Mouse (Mus musculus): ENCODE data around the gene Prss40.

The Prss40 gene

DNA sequence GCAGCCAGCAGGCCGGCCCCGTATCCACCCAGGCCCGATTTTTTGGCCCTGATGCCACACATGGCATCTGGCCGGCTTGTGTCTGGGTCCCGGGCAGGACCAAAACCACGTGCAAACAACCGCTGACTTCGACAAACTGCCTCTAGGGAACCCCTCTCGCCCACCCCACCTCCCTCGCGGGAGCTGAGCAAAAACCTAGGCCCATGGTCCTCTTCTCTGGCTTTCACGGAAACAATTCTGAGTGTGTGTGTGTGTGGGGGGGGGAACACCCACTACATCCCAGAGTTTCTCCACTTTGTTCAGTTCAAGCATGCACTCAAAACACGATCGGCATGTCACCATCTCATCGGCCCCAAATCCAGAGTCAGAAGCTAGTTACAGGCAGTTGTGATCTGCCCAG is at the start of gene Prss40:
Gene Prss40 (minus strand): TSS at position 101 of the 400 bp plus-strand sequence.
- in situ Hi-C loops (cut with MboI, MseI): no loop called here

DNA sequence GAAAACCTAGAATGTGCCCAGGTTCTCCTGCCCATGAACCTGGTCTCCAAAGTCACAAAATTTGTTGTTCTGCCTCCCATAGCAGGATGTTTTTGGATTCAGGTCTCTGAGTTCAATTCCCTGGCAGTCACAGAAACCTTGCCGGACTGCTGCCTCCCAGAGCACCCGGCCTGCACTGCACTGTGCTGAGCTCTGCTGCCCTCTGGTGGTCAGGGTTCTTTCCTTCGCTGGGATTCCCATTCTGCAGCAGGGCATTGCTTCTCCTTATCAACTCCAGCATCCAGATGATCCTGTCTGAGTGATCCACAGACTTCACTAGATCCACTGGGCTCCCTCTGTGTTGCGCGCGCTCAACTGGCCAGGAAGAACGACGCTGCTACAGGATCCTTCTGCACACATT is 41.6 kb upstream of the Prss40 start:
- in situ Hi-C loops (cut with MboI, MseI): no loop called here

DNA sequence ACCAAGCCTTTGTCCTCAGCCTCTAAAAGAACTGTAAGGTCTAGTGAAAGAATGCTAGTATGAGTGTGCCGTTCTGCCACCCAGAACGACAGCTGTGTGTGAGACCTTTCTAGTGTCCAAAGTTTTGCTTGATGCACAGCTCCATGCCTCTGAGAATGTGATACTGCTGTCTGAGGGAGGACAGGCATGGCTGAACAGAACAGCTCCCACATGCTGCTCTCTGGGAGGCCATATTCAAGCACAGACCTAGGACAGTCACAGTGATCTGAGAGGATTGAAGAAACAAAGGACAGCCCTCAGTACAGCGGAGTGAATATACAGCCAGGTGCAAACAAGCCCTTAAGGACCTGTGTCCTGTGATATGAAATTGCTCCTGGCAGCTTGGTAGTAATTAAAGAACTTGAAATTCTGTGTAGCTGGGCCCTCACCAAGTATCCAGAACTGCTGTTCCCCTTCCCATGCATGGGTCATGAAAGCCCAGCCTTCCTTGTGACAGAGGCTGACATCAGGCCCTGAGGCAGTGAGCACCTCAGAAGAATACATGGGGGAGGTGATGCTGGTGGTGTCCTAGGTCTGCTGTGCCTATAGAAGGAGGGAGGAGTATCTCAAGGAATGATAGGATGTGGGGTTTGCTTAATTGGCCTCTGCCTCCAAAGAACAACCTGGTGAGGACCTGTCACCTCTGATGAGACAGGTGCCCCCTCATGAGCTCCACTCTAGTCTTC is 40.7 kb upstream of the Prss40 start:
- in situ Hi-C loops (cut with MboI, MseI): no loop called here

GRCm38 (mm10) chr1:34600000-34600399 is 39.3 kb upstream of the Prss40 start:
- in situ Hi-C loops (cut with MboI, MseI): loop anchor here (5.0 to 10.0 kb wide), 3 partner anchors 85 to 388 kb away; no protein-coding TSS in a partner anchor

- in situ Hi-C loops (cut with MboI, MseI): no loop called here
These were observed 26.8 kb upstream of the Prss40 start for GRCm38 (mm10) chr1:34587298-34588096.

- in situ Hi-C loops (cut with MboI, MseI): no loop called here
These were observed 24.0 kb upstream of the Prss40 start for GRCm38 (mm10) chr1:34584736-34585135.

GRCm38 (mm10) chr1:34583821-34584263 is 23.1 kb upstream of the Prss40 start:
- in situ Hi-C loops (cut with MboI, MseI): no loop called here

DNA sequence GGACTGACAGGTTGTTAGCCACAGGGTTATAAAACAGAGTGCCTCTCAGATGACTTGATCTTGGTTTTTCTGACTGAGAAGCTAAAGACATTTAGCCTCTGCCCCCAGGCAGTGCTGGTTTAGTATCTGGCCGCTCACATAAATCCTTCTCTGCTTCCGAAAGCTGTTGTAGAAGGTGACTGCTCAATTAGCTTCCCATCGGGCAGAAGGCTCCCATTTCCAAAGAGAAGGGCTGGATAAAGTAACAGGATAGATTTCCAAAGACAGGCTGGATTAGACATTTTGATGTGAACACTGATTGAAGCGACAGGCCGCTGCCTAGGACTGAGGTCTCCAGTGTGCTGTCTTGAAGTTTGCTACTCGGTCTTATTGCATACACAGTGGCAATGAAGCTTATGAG is 21.5 kb upstream of the Prss40 start:
- in situ Hi-C loops (cut with MboI, MseI): no loop called here

GRCm38 (mm10) chr1:34579782-34580356 is 19.1 kb upstream of the Prss40 start:
- in situ Hi-C loops (cut with MboI, MseI): no loop called here

GRCm38 (mm10) chr1:34578851-34579781 is 18.4 kb upstream of the Prss40 start, which contains the start of gene Amer3:
Gene Amer3, plus strand, starts transcription at chr1:34579657.
- in situ Hi-C loops (cut with MboI, MseI): no loop called here

DNA sequence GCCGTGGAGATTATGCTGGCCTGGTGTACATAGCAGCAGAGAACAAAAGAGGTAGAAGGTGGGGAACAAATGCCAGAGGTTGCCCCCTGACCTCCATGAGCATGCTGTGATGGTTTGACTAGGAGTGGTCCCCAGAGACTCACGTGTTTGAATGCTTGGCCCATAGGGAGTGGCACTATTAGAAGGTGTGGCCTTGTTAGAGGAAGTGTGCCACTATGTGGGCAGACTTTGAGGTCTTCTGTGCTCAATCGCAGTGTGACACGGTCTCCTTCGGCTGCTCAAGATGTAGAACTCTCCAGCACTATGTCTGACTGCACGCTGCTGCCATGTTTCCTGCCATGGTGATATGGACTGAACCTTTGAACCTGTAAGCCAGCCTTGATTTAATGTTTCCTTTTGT is 12.5 kb upstream of the Prss40 start:
- in situ Hi-C loops (cut with MboI, MseI): no loop called here

DNA sequence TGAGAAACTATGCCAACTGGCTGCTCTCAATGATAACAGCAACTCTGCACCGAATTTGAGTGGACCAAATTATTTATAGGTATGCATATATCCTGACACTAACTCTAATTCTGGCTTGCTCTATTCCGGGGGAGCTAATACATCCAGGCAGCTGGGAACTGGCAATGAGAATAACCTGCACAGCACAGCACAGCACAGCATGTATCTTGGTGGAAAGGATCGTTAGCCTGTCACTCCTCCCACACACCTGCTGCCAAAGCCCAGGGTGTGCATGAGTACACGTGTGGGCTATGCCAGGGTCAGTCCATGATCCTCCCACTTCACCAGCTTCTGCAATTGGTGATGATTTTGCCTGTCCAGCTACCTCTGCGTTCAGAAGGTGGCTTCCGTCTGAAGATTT is 10.7 kb upstream of the Prss40 start:
- in situ Hi-C loops (cut with MboI, MseI): no loop called here

DNA sequence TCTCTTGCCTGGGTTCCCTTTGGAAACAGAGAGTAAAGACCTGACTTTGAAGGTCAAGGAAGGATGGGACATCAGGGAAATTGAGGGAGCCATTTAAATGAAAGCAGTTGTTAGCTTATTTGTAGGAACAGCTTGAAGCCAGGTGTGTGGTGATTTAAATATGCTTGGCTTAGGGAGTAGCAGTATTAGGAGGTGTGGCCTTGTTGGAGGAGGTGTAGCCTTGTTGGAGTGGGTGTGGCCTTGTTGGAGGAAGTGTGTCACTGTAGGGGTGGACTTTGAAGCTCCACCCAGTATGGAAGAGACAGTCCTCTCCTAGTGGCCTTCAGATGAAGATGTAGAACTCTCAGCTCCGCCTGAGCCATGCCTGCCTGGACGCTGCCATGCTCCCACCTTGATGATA is 9.1 kb upstream of the Prss40 start:
- in situ Hi-C loops (cut with MboI, MseI): no loop called here

- in situ Hi-C loops (cut with MboI, MseI): no loop called here
These were observed 7.4 kb upstream of the Prss40 start for GRCm38 (mm10) chr1:34568120-34568519.

- in situ Hi-C loops (cut with MboI, MseI): no loop called here
These were observed 3.8 kb upstream of the Prss40 start for GRCm38 (mm10) chr1:34564383-34565045.

DNA sequence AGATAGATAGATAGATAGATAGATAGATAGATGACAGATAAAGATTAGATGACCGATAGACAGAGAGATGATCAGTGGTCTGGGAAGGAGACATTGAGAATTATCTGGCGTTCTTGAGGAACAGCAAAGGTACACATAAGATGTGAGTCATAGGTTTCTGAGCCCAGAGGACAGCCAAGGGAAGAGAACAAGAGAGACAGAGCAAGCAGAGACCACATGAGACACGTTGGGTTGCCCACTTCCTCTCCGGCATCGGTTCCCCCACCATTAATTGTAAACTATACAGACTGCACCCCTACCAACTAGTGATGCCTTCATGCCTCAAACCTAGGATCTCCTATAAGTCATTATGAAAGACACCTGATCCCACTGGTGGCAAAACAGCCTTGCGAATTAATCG is 6.5 kb downstream of the Prss40 start:
- in situ Hi-C loops (cut with MboI, MseI): no loop called here

- in situ Hi-C loops (cut with MboI, MseI): no loop called here
These were observed 7.1 kb downstream of the Prss40 start for GRCm38 (mm10) chr1:34553690-34554089.

- in situ Hi-C loops (cut with MboI, MseI): no loop called here
These were observed 13.7 kb downstream of the Prss40 start for GRCm38 (mm10) chr1:34547074-34547473.

DNA sequence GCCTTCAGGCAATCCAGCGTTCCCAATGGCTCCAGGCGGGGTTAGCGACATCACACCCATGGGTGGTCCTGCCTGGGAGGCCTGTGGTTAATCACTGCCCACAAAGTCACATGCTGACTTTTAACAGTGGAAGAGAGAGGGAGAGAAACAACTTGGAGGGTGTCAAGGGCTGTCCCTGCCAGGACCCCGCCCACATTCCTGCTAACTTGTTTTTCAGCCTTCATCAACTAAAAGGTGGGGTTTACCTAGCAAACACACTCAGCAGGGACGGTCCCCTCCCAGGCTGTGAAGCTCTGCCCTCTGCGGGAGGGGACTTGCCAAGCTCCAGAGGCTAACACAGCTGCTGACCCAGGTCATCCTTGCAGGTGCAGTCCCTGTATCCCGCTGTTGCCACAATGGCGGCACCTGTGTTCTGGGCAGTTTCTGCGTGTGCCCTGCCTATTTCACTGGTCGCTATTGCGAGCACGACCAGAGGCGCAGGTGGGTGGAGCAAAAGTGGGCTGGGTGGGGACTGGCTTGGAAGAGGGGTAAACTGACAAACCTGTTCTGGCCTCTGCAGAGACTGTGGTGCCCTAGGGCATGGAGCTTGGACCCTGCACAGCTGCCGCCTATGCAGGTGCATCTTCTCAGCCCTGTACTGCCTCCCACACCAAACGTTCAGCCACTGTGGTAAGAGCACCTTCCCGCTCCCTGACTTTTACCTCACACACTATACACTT is 23.8 kb downstream of the Prss40 start:
- in situ Hi-C loops (cut with MboI, MseI): no loop called here

DNA sequence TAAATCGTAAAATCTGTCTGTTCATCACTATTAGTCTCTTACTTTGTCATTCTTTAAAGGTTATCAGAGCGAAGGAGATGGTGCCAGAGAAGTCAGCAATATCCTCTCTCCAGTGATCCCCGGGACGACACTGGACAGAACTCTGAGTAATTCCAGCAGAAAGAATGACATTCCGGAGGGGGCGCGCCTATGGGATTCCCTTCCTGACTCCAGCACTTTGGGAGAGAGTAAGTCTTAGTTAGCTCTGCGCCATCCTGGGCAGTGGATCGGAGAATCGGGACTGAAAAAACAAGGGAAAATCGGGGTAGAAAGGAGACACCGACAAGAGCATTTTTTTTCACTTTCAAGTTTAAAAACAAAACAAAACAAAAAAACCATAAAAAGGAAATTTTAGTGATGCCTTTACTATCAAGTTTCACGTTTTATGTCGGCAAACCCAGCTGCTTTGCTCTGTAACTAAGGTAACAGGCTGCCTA is 24.4 kb downstream of the Prss40 start:
- in situ Hi-C loops (cut with MboI, MseI): no loop called here

Measured in T-helper 17 cell (primary cell).